Mouse (Mus musculus) telencephalon, adult 2 months (tissue): Measurements from ENCODE around the gene Naglu.

ENCODE experiments used
- DNase-seq: peaks from one replicate; pipeline ENCODE4 v3.0.0-alpha.2; 2011; ENCODE audit warnings: low read depth, low spot score

Gene Naglu

GRCm38 (mm10) chr11:101057860-101058259 lies 12.0 kb upstream of the Naglu start:
- DNase-seq = no peak

GRCm38 (mm10) chr11:101058726-101059125 lies 11.1 kb upstream of the Naglu start:
- no peak for DNase-seq

- no peak for DNase-seq
These were observed 10.3 kb upstream of the Naglu start for GRCm38 (mm10) chr11:101059473-101059872.

- peak; percentile 63 for DNase-seq
These were observed 9.7 kb upstream of the Naglu start for GRCm38 (mm10) chr11:101060126-101060525.

- DNase-seq = no peak
These were observed 8.8 kb upstream of the Naglu start for GRCm38 (mm10) chr11:101061049-101061448.

- no peak for DNase-seq
These were observed 7.5 kb upstream of the Naglu start for GRCm38 (mm10) chr11:101062165-101062884.

GRCm38 (mm10) chr11:101062971-101063675 lies 6.7 kb upstream of the Naglu start:
- DNase-seq = no peak

- no peak for DNase-seq
These were observed 6.0 kb upstream of the Naglu start for GRCm38 (mm10) chr11:101063676-101064327.

GRCm38 (mm10) chr11:101064462-101064861 lies 5.3 kb upstream of the Naglu start:
- DNase-seq = no peak

- DNase-seq = no peak
These were observed 4.8 kb upstream of the Naglu start for GRCm38 (mm10) chr11:101065002-101065401.

GRCm38 (mm10) chr11:101066549-101067412 lies 3.0 kb upstream of the Naglu start:
- no peak for DNase-seq

- DNase-seq = no peak
These were observed 346 bp downstream of the Naglu start for GRCm38 (mm10) chr11:101070189-101070527.

- DNase-seq = no peak
These were observed 1.2 kb downstream of the Naglu start for GRCm38 (mm10) chr11:101070987-101071386.

GRCm38 (mm10) chr11:101071810-101072428 lies 2.1 kb downstream of the Naglu start:
- DNase-seq = no peak

GRCm38 (mm10) chr11:101078121-101078520 lies 8.3 kb downstream of the Naglu start, which contains the start of gene Hsd17b1:
Gene Hsd17b1, plus strand, starts transcription at chr11:101078411.
- DNase-seq = no peak

- no peak for DNase-seq
These were observed 9.9 kb downstream of the Naglu start for GRCm38 (mm10) chr11:101079746-101080145.

GRCm38 (mm10) chr11:101080421-101080820 lies 10.6 kb downstream of the Naglu start:
- DNase-seq = no peak

- DNase-seq = no peak
These were observed 11.8 kb downstream of the Naglu start for GRCm38 (mm10) chr11:101081659-101082058.

GRCm38 (mm10) chr11:101082208-101083082 lies 12.6 kb downstream of the Naglu start, which contains the start of gene Coasy:
Gene Coasy, plus strand, starts transcription at chr11:101082565.
- DNase-seq = peak; percentile 95

- DNase-seq = no peak
These were observed 13.4 kb downstream of the Naglu start for GRCm38 (mm10) chr11:101083083-101083697.
